Mouse (Mus musculus) thymus, adult 18-20 months (tissue): ENCODE measurements around the gene Gm9125.
"Not testable (repeated sequence)": the region's sequence is repeated elsewhere in the genome, so short reads cannot be mapped to it uniquely, and the experiment has no call there.

ENCODE experiments used
- DNase-seq, 2 experiments: peaks; one replicate each; pipeline ENCODE4 v3.0.0; 2022; ENCODE audit warnings: mixed read lengths in 2 of 2

Gene Gm9125

GRCm38 (mm10) chr3:94054785-94055184, at the start of gene Gm9125:
Gm9125 (minus strand) TSS chr3:94054885.
- DNase-seq, result not testable (repeated sequence)

- DNase-seq, result not testable (repeated sequence)
Measured at GRCm38 (mm10) chr3:94072544-94072943, 17.9 kb upstream of the Gm9125 start, which contains the start of gene Gm10697. Gm10697 (minus strand) TSS chr3:94072644.

GRCm38 (mm10) chr3:94049566-94050121, 5.0 kb downstream of the Gm9125 start:
- DNase-seq, result not testable (repeated sequence)

GRCm38 (mm10) chr3:94038241-94038640, 16.4 kb downstream of the Gm9125 start:
- not testable (repeated sequence) for DNase-seq

GRCm38 (mm10) chr3:94034400-94034799, 20.3 kb downstream of the Gm9125 start:
- DNase-seq, result not testable (repeated sequence)
